Mouse (Mus musculus): ENCODE results near the gene Gabrb3.

- TF ChIP-seq CTCF (IDR thresholded peaks at IDR 0.05; ENCODE audit: control insufficient read depth, insufficient read depth, low read length), result no peak
- no peak for TF ChIP-seq POLR2A (IDR thresholded peaks at IDR 0.05; ENCODE audit: borderline replicate concordance, control insufficient read depth, low read depth, low read length)
Observed at GRCm38 (mm10) chr7:57620036-57620435, 200.5 kb downstream of the Gabrb3 start.
